Mouse (Mus musculus) megakaryocyte-erythroid progenitor cell, adult 5-6 weeks (primary cell): ENCODE data around the gene Cyp2s1. TPM values are rescaled to one million over a fixed set of nuclear protein-coding genes. Genes with fewer than 3 reads are reported as not detected.

Experiments
- ATAC-seq: replicated peaks from 2 replicates; pipeline ENCODE4 v1.8.0; 2016; ENCODE audit warnings: mild to moderate bottlenecking, inconsistent platforms; ENCODE audit not compliant: severe bottlenecking, poor library complexity, low FRiP score, low TSS enrichment
- total RNA-seq, 2 experiments: library from RNA; stranded (forward) in 1 of 2; stranded (reverse) in 1 of 2; fragments of 200-1000, 215-1000 nt in 1 of 2; fragments of >200 nt in 1 of 2; fragmentation: Nextera tagmentation in 1 of 2; gene quantifications; 2 replicates each; pipeline ENCODE4 v1.2.3; 2014 to 2017

The Cyp2s1 gene
- not detected in 2 replicates for total RNA-seq (2014; fragmentation: Nextera tagmentation)
- total RNA-seq (2017), result not detected in 2 replicates

- peak; percentile 88 for ATAC-seq
These were observed at the start of gene Cyp2s1 for GRCm38 (mm10) chr7:25816241-25816919. Gene Cyp2s1, minus strand, starts transcription at chr7:25816913.

GRCm38 (mm10) chr7:25864861-25865260, 48.1 kb upstream of the Cyp2s1 start:
- no peak for ATAC-seq

GRCm38 (mm10) chr7:25863756-25864155, 47.0 kb upstream of the Cyp2s1 start:
- no peak for ATAC-seq

- ATAC-seq, result no peak
These were observed 45.7 kb upstream of the Cyp2s1 start for GRCm38 (mm10) chr7:25862365-25862764.

- no peak for ATAC-seq
These were observed 43.5 kb upstream of the Cyp2s1 start for GRCm38 (mm10) chr7:25859962-25860870.

- ATAC-seq, result peak; percentile 91
These were observed 38.4 kb upstream of the Cyp2s1 start for GRCm38 (mm10) chr7:25855082-25855481.

- 0 out of 2 replicates have a peak, but pooled peaks have one; percentile 47 for ATAC-seq
These were observed 31.7 kb upstream of the Cyp2s1 start for GRCm38 (mm10) chr7:25848444-25848812.

- peak; percentile 96 for ATAC-seq
These were observed 31.2 kb upstream of the Cyp2s1 start for GRCm38 (mm10) chr7:25847722-25848443.

GRCm38 (mm10) chr7:25844885-25845284, 28.2 kb upstream of the Cyp2s1 start:
- ATAC-seq, result no peak

GRCm38 (mm10) chr7:25844423-25844822, 27.7 kb upstream of the Cyp2s1 start:
- ATAC-seq, result no peak

GRCm38 (mm10) chr7:25843492-25843891, 26.8 kb upstream of the Cyp2s1 start:
- no peak for ATAC-seq

- ATAC-seq, result no peak
These were observed 24.2 kb upstream of the Cyp2s1 start for GRCm38 (mm10) chr7:25840908-25841307.

GRCm38 (mm10) chr7:25835188-25835891, 18.6 kb upstream of the Cyp2s1 start:
- ATAC-seq, result no peak

- ATAC-seq, result no peak
These were observed 15.1 kb upstream of the Cyp2s1 start for GRCm38 (mm10) chr7:25831557-25832530.

GRCm38 (mm10) chr7:25830251-25830650, 13.5 kb upstream of the Cyp2s1 start:
- ATAC-seq, result no peak

GRCm38 (mm10) chr7:25827199-25827598, 10.5 kb upstream of the Cyp2s1 start:
- ATAC-seq, result peak; percentile 66; the same call in 1 of the 2 replicates

GRCm38 (mm10) chr7:25826029-25826428, 9.3 kb upstream of the Cyp2s1 start:
- ATAC-seq, result no peak

- ATAC-seq, result no peak
These were observed 8.3 kb upstream of the Cyp2s1 start for GRCm38 (mm10) chr7:25825043-25825442.
